Mouse (Mus musculus) Muller cell, postnatal 12 days (primary cell): ENCODE results near the gene Spock1.
"Not testable (repeated sequence)": the region's sequence is repeated elsewhere in the genome, so short reads cannot be mapped to it uniquely, and the experiment has no call there.

Experiments
- DNase-seq: peaks from one replicate; pipeline ENCODE4 v3.0.0-alpha.2; 2015; ENCODE audit errors: inconsistent ontology term

Spock1 gene

GRCm38 (mm10) chr13:57595761-57596051 lies 312.4 kb downstream of the Spock1 start:
- no peak for DNase-seq

GRCm38 (mm10) chr13:57595032-57595760 lies 312.9 kb downstream of the Spock1 start:
- no peak for DNase-seq

GRCm38 (mm10) chr13:57589338-57589914 lies 318.7 kb downstream of the Spock1 start:
- DNase-seq = not testable (repeated sequence)

- no peak for DNase-seq
Measured at GRCm38 (mm10) chr13:57588558-57589273, 319.4 kb downstream of the Spock1 start.

GRCm38 (mm10) chr13:57585131-57585530 lies 323.0 kb downstream of the Spock1 start:
- DNase-seq = no peak

- no peak for DNase-seq
Measured at GRCm38 (mm10) chr13:57582314-57582976, 325.7 kb downstream of the Spock1 start.

- DNase-seq = no peak
Measured at GRCm38 (mm10) chr13:57577541-57578244, 330.4 kb downstream of the Spock1 start.

- no peak for DNase-seq
Measured at GRCm38 (mm10) chr13:57573501-57573900, 334.6 kb downstream of the Spock1 start.

GRCm38 (mm10) chr13:57568404-57568803 lies 339.7 kb downstream of the Spock1 start:
- DNase-seq = no peak

- DNase-seq = no peak
Measured at GRCm38 (mm10) chr13:57555186-57555585, 352.9 kb downstream of the Spock1 start.

- peak; percentile 41 for DNase-seq
Measured at GRCm38 (mm10) chr13:57549743-57550142, 358.4 kb downstream of the Spock1 start.

- no peak for DNase-seq
Measured at GRCm38 (mm10) chr13:57536988-57537547, 371.1 kb downstream of the Spock1 start.

GRCm38 (mm10) chr13:57534325-57534724 lies 373.8 kb downstream of the Spock1 start:
- no peak for DNase-seq

- no peak for DNase-seq
Measured at GRCm38 (mm10) chr13:57525946-57526345, 382.2 kb downstream of the Spock1 start.

GRCm38 (mm10) chr13:57524546-57524945 lies 383.6 kb downstream of the Spock1 start:
- no peak for DNase-seq

- no peak for DNase-seq
Measured at GRCm38 (mm10) chr13:57523366-57523765, 384.8 kb downstream of the Spock1 start.

GRCm38 (mm10) chr13:57522319-57522718 lies 385.8 kb downstream of the Spock1 start:
- no peak for DNase-seq

GRCm38 (mm10) chr13:57521152-57521551 lies 387.0 kb downstream of the Spock1 start:
- DNase-seq = peak; percentile 33

GRCm38 (mm10) chr13:57519790-57520189 lies 388.3 kb downstream of the Spock1 start:
- DNase-seq = no peak

- no peak for DNase-seq
Measured at GRCm38 (mm10) chr13:57515737-57516136, 392.4 kb downstream of the Spock1 start.

- no peak for DNase-seq
Measured at GRCm38 (mm10) chr13:57501552-57501951, 406.6 kb downstream of the Spock1 start.
